Mouse (Mus musculus) stomach, postnatal 0 days (tissue): ENCODE data around the gene Cdh23.

Experiments used
- CTCF ChIP-seq: IDR thresholded peaks from 2 replicates; pipeline ENCODE4 v1.5.1; 2016; ENCODE audit warnings: antibody characterized with exemption, low read depth, mild to moderate bottlenecking, moderate library complexity
- EP300 ChIP-seq: optimal IDR thresholded peaks from 2 replicates; pipeline ENCODE3; 2016; ENCODE audit warnings: antibody characterized with exemption

DNA sequence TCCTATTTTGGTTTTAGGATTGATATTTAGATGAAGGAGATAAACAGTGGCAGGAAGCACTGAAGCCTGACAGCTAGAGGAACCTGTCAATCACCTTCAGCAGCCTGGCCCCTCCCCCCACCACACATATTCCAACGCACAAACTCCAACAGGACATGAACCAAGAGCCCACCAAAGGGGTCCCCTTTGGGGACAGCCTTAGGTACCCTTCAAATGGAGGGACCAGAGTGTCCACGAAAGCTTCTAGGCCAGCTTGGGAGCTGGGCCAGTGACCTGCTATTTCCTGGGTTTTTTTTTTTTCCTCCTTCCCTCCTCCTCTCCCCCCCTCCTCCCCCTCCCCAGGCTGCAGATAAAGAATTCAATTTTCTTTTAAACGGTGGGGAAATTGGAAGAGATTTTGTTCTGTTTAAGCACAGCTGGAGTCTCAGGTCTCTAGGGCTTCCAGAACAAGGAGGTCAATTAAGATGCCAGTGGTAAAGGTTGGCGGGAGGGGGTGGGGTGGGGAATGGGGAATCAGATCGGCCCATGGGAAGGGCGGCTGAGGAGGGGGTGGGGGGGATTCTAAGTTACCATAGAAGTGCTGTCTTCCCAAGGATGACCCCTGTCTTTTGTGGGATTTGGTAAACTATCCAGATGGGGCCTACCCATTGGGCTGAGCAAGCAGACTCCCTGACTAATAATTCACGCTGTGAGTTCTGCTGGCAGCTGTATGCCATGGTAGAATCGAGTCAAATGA lies 239.5 kb downstream of the Cdh23 start:
- TF ChIP-seq CTCF (no peak), EP300 (no peak)
